Mouse (Mus musculus) right cerebral cortex, adult 2 months (tissue): Measurements from ENCODE around the gene Lbhd2.

ENCODE experiments used
- DNase-seq, 2 experiments: peaks; one replicate each; pipeline ENCODE4 v3.0.0; 2021 to 2022; ENCODE audit warnings: low spot score in 2 of 2

The Lbhd2 gene

GRCm38 (mm10) chr12:111406622-111407021 is at the start of gene Lbhd2:
Lbhd2 (plus strand) TSS chr12:111406809.
- DNase-seq, result peak in 1 of 2 experiments; percentile 32

- no peak for DNase-seq
Measured at GRCm38 (mm10) chr12:111360671-111361070, 45.9 kb upstream of the Lbhd2 start.

DNA sequence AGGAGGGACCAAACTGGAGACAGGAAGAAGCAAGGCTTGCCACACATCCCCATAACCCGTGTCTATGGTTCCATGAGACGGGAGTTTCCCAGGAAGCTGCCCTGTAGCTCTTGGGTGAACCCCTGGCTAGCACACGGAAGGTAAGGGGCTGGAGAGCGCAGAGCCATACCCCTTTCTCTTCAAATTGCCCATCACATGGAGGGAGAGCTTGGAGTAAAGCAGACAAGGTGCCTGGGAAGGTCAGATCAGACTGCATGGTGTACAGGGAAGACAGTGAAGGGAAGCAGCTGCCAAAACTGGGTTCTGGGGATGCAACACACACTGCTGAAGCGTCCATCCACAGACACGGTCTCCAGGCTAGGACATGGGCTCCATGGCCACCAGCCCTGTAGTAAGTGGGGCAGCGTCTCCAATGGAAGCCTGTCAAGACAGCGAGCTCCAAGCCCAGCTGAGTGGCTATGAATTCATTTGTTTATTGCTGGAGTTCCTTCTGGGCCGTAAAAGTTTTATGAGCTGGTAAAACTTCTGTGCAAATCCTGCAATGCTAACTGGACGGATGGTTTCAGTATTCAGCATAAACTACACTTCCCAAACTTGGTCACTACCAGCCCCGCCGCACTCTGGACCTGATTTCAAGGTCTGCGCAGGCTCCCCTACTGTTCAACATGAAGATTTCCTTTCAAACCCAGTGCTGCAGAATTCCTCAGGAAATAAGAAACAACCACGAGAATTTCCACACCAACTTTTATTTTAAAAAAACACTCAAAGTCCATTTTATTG is 45.1 kb upstream of the Lbhd2 start:
- no peak for DNase-seq

DNA sequence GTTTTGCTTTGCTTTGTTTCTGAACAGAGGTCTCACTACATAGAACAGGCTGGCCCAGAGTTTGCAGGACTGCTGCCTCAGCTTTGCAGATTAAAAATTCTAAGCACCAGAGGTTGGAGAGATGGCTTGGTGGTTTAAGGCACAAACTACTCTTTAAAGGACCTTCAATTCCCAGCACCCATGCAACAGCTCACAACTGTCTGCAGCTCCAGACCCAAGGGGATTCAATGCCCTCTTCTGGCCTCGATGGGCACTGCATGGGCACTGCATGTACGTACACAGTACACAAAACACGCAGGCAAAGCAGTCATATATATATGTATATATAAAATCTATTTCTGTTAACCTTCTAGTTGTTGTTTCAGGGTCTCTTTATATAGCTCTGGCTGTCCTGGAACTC is 42.4 kb upstream of the Lbhd2 start:
- no peak for DNase-seq

- no peak for DNase-seq
Measured at GRCm38 (mm10) chr12:111367065-111367464, 39.5 kb upstream of the Lbhd2 start.

DNA sequence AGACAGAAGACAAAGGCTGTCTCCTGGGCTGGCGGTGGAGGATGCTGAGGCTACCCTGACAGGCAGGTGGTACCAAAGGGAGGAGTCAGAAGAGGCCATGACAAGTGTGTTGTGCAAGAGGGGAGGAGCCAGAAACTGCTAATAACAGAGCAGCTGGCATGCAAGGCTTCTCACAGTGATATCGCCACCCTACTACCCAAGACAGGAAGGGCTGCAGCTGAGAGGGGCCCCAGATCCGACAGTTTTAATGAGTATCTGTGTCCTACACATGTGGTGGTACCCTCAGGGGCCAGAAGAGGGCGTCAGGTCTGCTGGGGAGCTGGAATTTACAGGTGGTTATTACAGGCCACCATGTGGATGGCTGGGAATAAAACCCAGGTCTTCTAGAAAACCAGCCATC is 36.4 kb upstream of the Lbhd2 start:
- DNase-seq, result no peak

DNA sequence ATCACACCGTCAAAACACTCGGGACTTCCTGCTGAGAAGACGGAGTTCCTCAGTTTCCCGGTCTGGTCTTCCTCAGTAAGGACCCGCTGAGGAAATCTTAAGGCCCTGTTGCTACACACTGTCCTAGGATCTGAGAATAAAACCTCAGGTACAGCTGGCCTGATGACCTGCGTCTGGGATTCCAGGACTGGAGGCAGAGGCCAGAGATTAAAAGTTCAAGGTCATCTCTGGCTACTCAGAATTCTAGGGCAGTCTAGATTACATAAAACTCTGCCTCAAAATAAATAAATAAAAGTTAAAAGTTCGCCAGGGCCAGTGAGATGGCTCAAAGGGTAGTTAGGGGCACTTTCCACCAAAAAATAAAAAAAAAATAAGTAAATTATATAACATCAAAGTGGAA is 34.7 kb upstream of the Lbhd2 start:
- DNase-seq, result no peak

DNA sequence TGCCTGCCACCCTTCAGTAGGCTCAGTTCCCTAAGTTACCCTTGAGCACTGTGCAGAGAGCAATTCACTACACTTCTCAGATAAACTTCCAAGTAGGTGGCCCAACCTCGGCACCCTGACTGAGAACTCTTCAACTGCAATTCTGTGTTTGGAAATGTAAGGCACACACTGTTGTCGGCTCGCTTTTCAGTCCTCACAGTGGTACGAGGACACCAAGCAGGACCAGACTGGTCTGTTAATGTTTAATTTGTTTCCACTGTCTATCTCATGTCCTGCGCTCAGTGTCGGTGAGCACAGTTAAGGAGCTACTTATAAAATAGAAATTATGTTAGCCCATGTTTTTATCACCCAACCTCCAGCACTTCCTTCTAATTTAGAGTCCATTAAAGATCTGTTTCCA is 33.2 kb upstream of the Lbhd2 start:
- DNase-seq, result no peak

GRCm38 (mm10) chr12:111374727-111375126 is 31.9 kb upstream of the Lbhd2 start:
- DNase-seq, result no peak

GRCm38 (mm10) chr12:111375559-111375958 is 31.1 kb upstream of the Lbhd2 start:
- DNase-seq, result no peak

DNA sequence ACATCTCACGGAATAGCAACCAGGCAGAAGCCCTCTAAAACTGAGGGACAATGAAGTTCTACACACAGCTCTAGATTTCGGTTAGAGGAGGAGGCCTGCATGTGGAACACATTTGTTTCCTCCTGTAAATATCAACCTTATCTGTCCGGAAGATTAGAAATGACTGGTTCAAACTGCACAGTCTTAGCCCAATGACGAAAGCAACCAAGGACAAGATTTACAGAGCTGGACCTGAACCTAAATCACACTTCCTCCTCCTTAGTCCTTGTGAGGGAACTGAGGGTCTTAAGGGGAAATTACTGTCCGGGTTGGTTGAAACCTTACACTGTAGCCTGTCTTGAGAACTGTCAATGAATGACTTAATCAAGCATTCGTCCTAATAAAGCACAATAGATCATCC is 30.6 kb upstream of the Lbhd2 start:
- DNase-seq, result no peak

DNA sequence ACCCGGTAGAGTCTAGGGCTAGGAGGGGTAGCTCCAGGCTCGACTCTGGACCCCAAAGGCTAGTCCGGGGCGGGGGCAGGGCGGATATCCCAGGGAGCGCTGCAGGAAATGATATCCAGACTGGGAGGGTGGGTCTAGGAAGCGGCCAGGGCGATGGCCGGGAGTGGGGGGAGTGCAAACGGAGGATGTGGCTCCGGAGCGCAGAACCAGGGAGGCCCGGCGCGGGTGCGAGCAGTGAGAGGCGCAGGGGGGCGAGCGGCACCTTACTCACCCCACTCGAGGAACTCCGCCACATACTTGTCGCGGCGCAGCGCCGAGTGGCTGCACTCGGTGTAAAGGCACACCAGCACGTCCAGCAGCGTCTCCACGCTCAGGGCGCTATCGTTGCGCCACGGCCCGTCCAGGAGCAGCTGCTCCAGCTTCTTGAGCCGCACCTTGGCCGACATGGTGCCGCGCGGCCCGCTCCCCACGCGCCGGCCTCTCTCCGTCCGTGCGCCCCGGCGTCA is 29.7 kb upstream of the Lbhd2 start:
- DNase-seq, result no peak

GRCm38 (mm10) chr12:111377376-111377973 is 29.1 kb upstream of the Lbhd2 start, which contains the start of gene Cdc42bpb:
Cdc42bpb (minus strand) TSS chr12:111377718.
- DNase-seq, result peak; percentile 94 to 95

DNA sequence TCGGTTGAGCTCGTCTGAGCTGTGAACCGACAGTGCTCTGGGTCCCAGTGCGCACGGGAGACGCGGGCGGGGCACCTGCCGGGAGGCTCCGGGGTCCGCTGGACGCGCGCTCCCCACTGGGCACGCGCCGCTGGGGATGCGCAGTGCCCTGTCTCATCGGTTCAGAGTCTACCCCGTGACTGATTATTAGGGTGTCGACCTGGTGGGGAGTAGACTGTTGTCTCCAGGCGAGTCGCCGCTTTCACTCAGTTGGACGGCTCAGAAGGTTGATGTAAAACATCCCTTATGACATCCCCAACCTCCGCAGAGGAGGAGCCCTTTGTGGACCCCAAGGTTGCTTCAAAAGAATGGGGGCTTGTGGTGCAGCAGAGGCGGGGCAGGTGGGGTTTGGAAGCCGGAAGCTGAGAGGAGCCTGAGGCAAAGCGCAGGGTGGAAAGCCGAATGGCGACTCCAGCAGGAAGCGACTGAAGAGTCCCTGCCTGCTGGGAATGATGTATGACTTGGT is 28.6 kb upstream of the Lbhd2 start:
- no peak for DNase-seq

- no peak for DNase-seq
Measured at GRCm38 (mm10) chr12:111378812-111379211, 27.8 kb upstream of the Lbhd2 start.

DNA sequence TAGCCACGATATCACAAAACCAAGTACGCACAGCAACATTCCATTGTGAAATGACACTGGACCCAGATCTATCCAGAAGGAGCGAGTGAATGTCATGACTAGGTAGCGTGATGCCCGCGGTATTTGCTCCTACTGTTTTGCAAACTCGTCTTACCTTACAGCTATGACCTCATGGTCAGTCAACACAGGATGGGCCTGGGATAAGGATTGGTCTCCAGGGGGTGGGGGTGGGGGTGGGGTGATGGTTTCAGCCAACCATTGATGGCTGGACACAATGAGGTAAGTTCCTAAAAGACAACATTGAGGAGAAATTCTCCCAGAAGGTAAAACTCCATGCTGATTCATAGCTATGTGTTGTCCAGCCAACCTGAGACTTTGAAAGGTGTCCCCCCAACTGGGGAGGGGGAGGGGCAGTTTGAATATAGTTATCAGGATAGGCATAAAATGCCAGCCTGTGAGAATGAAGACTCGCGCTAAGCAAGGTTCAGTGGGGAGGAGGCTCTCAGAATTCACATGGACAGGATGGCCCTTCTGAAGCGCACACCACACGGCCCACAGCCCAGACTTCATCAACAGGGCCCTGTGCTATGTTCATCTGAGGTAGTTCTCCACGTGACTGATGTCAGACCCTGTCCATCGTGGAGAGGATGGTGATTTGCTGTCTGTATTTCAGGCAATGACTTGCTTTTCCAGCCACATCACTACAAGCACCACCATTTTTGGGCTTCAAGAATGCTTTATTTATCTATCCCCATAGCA is 20.5 kb upstream of the Lbhd2 start:
- DNase-seq, result no peak

- DNase-seq, result no peak
Measured at GRCm38 (mm10) chr12:111386642-111387120, 19.9 kb upstream of the Lbhd2 start.

DNA sequence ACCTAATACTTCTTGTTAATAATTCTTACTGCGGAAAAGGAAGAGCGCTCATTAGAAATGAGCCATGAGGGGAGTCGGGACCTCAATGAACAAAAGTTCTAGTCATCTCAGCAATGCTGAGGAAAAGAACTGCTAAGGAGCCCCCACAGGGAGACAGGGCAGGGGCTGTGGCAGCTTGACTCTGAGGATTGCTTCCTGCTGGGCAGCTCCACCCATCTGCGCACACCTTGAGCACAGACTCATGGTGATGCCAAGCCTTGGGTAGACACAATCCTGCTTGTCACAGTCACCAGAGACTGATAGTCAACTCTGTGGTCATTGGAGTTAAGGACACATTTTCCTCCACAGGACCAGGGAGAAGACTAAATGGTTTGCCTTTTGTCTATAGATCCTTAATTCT is 19.5 kb upstream of the Lbhd2 start:
- DNase-seq, result no peak

DNA sequence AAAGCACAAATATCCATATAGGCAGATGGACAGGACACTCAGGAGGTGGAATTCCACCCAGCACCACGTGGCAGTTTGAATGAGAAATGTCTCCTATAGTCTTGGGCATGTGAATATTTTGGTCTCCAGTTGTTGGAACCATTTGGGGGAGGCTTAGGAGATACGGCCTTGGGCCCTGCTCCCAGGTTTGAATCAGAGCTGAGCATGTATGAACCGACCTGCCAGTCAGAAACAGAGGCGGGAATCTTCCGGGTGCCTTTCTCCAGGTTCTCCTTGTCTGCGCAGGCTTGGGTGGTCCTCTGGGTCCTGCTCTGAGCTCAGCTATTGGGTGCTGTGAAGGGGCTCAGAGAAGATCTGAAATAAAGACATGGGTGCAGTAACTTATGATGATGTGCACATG is 12.6 kb upstream of the Lbhd2 start:
- no peak for DNase-seq

DNA sequence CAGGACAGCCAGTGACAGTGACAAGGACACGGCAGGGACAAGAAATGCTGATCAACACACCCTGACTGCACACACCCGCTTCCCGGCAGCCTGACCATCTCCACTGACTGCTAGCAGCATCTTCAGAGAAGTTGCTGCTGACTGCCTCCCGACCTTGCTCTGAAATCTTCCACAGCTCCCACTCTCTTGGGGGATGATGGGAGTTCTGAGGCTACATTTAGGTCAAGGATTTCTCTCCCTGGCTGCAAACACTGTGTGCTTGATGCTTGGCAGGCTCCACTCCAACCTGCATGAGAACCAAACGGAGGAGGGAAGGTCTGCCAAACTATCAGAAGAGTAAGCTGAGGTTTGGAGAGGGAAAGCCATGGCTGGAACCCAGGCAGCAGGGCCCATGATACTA is 9.6 kb upstream of the Lbhd2 start:
- DNase-seq, result no peak

DNA sequence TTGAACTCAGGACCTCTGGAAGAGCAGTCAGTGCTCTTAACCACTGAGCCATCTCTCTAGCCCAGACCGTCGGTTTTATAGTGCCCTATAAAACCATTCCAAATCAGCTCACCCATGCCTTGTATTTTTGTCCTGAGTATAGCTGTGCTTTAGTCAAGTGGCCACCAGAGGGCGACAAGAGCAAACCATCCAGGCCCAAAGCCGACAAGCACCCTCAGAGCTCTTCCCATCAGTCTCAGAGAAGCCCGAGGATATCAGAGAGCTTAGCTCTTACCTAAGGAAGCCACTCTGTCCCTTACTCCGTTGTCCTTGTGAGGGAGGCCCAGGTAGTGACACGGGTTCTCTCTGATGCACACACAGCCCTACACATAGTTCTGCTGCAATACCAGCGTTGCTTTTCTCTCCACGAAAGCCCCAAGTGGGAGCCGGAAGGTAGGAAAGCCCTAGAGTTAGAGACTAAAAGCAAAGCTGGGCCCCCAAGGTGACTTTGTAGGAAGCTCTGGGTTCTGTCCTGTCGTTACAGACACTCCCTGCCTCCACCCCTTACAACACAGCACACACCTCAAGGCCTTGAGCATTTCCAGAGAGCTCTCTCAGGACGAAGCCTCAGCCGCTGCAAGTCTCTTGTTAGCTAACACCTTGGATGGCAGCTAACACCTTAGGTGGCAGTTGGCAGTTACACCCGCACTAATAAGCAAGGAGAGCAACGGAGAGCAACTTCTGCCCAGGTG is 5.0 kb upstream of the Lbhd2 start:
- peak; percentile 80 to 90 for DNase-seq
